Mouse (Mus musculus) urinary bladder, adult 18-20 months (tissue): ENCODE measurements at regions not wholly inside any gene's neighbourhood (a gene's known extent, or its start where the extent isn't known, plus 50 kb on each side); places are given as distances from the start of the nearest gene placed in this dataset.

Source experiments
- DNase-seq, 2 experiments: peaks; one replicate each; pipeline ENCODE4 v3.0.0; 2022; ENCODE audit warnings: low spot score in 2 of 2, mixed read lengths in 2 of 2

DNA sequence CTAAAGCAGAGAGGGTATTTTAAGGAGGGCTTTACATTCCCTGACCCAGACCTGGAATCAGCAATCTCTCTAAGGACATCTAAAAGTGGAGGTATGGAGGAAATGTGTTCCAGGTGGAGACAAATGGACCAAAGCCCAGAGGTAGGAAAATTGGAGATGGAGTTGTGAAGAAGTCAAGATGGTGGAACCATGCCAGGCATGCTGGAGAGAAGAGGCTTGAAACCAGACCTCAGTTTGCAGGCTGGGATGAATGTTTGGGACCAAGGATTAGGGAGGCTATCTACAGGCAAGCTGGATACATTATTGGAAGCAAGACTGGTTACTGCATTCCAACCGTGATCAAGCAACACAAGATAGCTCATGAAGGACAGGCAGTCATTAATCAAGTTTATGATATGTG, 88.3 kb upstream of the Nckap5 start:
- no peak for DNase-seq

DNA sequence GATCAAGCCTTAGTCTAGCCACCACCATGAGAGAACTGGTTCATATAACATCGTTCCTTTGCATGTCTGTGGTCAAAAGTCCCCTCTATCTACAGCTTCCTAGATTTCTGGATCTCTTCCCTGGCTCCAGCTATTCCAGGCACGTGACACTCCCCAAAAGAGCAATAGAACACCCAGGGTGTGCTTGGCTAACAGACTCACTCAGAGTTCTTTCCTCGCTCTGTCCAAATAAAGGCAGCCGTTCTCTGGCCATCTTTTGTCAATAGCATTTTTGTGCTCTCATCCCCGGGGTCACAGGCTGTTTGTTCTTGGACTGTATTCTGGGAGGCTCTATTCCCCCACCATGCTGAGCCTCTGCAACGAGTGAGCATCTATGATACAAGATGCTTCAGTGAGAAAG, 87.3 kb upstream of the Nckap5 start:
- DNase-seq, result no peak

DNA sequence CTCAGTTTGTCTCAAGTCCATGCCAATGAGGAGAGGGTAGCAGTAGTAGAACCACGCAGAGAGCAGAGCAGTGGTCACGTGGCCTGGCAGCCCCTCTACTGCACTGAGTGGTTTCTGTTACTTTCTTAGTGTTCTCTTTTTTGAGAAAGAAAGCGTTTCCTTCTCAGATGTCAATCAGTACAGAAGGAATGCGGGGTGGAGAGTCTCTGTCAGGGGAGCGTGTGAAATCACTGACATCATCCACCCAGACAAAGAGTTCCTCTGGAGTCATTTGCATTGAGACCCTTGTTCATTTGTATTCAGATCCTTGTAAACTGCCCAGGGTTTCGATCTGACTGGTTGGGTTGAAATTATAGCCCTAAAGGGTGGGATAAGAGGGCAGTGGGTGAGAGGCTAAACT, 85.8 kb upstream of the Nckap5 start:
- DNase-seq, result no peak

DNA sequence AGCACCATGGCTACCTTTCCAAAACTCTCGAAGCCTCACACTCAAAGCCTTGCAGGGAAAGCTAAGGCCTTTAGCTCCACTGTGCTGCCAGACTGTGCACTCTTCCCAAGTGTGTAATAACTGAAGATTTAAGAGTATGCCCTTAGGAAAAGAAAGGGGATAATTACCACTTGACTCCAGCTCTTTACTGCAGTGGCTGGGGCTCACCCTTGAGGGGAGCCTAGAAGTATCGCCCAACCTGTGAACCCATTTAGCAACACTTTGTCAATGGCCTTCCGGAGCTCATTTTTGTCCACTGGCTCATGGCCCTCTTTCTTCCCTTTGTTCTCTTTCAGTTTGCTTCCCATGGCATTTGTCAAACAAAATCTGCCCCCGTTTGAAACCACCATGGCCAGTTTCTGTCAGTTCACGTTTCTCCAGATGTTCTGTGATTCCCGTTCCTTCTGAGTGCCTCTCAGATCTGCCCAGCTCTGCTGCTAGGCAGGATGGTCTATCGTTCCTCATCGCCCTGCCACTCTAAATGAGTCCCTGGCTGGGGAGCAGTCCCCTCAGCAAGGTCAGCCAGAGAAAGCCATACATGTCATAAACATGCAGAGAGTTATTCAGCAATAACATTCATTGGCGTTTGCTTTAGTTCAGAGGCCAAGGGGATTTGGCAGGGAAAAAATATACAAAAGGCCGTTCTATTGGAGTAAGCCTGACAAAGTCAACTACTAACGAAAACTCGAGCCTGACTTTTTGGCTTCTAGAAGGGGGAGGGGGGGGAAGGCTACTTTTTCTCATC, 80.9 kb upstream of the Nckap5 start:
- no peak for DNase-seq

DNA sequence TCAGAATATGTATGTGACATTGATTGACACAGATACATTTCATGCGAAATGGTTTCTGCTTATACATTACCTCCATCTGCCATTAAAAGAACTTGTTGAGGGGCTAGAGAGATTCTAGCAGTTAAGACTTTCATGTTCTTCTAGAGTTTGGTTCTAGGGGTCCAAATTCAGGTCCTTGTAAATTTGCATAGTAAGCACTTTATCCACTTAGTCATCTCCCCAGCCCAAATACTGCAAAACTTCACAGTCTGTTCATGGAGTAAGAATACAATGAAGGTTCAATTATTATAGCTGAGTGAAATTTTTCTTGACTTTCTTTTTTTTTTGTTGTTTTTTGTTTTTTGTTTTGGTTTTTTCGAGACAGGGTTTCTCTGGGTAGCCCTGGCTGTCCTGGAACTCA, 76.8 kb upstream of the Nckap5 start:
- DNase-seq, result no peak

DNA sequence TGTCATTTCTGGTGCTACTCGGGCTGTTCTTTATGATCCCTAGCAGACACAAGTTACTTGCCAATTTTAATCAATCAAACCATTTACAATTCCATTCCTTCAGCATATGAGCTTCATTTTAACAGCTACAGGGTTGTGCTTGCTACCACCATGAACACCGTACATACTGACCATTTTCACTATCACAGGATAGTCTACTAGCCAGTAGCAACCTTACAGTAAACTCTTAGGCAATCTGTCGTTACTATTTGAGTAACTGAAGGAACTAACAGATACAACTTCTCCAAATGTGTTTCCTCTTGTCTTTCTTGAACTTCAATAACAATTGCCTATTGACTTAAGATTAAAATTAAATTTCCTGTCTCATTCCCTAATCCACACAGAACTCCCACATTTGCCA, 67.9 kb upstream of the Nckap5 start:
- DNase-seq, result no peak

DNA sequence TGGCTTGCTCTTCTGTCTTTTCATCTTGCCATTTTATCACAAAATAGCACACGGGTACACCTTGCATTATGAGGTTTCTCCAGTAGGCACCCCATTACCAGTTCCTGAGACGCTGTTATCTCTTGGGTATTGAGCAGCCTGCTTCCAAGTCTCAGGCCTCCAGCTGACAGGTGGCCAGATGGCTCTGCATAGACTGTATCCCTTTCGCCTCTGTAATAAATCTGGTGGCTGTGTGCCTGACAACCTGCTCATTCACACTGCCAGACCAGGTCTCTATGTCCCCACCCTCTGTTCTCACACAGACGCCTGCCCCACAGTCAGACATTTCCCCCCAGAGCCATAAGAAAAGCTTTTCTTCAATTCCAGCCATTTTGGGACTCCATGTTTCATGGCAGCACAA, 66.3 kb upstream of the Nckap5 start:
- DNase-seq, result no peak

DNA sequence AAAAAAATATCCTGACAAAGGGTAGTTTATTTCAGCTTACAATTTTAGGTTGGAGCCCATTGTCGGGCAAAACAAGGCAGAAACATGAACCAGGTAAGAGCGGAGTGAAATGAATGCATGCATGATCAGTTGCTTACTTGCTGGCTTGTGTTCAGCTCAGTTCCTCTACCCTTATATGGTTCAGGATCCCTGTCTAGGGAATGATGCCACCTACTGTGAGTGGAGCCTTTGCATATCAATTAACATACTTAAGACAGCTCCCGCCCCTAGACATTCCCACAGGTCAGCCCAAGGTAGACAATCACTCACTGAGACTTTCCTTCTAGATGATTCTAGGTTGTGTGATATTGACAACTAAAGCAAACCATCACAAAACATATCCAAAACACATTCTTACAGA, 50.2 kb upstream of the Nckap5 start:
- no peak for DNase-seq
